Mouse (Mus musculus): Measurements from ENCODE around the gene Galnt18. TPM values are rescaled to one million over a fixed set of nuclear protein-coding genes. Genes with fewer than 3 reads are reported as not detected.

Galnt18 gene
- polyA plus RNA-seq, 1 experiment, result 4.9 TPM

DNA sequence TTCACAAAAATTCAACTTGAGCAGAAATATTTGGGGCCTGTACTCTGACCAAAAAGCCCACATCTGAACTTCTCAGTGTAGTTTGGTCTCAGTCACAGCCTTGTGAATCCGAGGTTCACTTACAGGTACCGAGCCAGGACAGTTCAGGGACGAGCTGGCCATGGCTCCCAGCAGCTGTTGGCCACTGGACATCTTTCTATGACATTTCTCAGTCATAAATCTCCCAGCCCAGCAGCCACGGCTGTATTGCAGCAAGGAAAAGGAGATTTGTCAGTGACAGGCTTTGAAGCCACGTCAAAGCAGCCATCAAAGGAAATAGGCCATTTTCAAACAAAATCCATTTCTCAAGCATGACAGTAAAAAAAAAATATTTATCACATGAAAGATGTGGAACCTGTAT, 154.0 kb downstream of the Galnt18 start:
- H3K27ac ChIP-seq (ENCODE audit: insufficient read depth, low read length), result no peak overlapping the region
- TF ChIP-seq POLR2A (IDR thresholded peaks at IDR 0.05; ENCODE audit: low read depth, low read length), result no peak
- no peaks in the 10 kb centered on the region for H3K4me1 ChIP-seq (ENCODE audit: control insufficient read depth, insufficient read depth, insufficient read length)
- no peaks in the 10 kb centered on the region for H3K36me3 ChIP-seq (ENCODE audit: control insufficient read depth, insufficient read depth, low read length)
- no peak overlapping the region for H3K4me3 ChIP-seq (ENCODE audit: extremely low read depth, insufficient read depth, insufficient read length)
- no peaks in the 10 kb centered on the region for H3K27me3 ChIP-seq (ENCODE audit: control insufficient read depth, insufficient read depth, low read length)
- DNase-seq (ENCODE audit: low read depth in 1 of 2, low spot score in 2 of 2), result no peak
- WGBS, result 77% methylated on average over 5 of the region's 5 CpGs

DNA sequence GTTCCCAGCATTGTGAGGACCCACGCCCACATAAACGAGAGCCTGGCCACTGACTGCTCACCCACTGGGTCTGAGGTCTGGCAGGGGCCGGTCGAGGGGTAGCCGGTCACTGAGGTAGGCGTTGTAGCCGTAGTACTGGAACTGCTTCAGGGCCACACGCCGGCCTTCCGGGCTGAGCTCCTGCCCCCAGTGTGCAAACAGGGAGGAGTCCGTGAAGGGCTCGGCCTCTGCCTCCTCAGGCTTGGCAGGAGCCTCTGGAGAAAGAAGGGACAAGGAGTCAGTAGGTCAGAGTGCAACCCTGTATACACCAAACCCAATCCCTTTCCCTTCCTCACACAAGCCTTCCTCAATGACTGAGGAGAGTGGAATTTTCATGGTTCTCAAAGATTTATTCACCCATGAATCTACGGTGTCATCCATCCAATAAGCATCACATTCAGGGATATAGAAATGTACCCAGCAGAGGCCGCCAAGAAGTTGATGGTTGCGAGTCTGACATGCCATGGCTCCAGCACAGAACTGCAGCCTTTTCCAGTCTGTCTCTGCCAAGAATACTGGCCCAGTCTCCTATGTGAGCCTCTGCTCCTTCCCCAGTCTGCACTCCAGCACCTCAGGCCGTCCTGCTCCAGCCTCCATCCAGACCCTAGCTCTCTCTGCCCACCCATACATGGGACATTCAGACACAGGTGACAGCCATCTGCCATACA, 163.4 kb downstream of the Galnt18 start:
- no peak for DNase-seq (ENCODE audit: low read depth in 1 of 2, low spot score in 2 of 2)
- Histone ChIP-seq H3K36me3 (ENCODE audit: control insufficient read depth, insufficient read depth, low read length) (no peaks in the 10 kb centered on the region), H3K27me3 (ENCODE audit: control insufficient read depth, insufficient read depth, low read length) (no peaks in the 10 kb centered on the region), H3K27ac (ENCODE audit: insufficient read depth, low read length) (no peak overlapping the region), H3K4me1 (ENCODE audit: control insufficient read depth, insufficient read depth, insufficient read length) (no peaks in the 10 kb centered on the region), H3K4me3 (ENCODE audit: extremely low read depth, insufficient read depth, insufficient read length) (no peak overlapping the region)
- 93% methylated on average over 16 of the region's 16 CpGs for WGBS
- TF ChIP-seq POLR2A (IDR thresholded peaks at IDR 0.05; ENCODE audit: low read depth, low read length) (no peak), CTCF (IDR thresholded peaks at IDR 0.05; ENCODE audit: extremely low read depth, insufficient read depth, insufficient read length, insufficient replicate concordance) (no peak)

DNA sequence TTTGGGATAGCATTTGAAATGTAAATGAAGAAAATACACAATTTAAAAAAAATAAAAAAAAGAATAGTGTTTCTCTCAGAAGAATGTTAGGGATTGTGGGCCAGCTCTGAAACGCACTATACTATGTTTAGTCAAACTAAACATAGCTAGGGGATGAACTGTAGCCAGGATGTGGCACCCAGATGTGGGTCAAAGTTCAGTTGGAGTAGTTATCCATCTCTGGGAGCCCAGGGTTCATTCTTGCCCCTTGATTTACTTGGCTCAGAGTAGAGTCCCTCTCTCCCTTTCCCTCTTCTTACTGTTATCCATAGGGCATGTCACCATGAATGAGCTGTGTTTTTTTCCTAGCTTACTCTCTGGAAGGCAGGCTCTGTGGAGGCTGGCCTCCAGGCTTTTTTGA, 165.3 kb downstream of the Galnt18 start:
- Histone ChIP-seq H3K27ac (ENCODE audit: insufficient read depth, low read length) (no peak overlapping the region), H3K36me3 (ENCODE audit: control insufficient read depth, insufficient read depth, low read length) (no peaks in the 10 kb centered on the region), H3K4me1 (ENCODE audit: control insufficient read depth, insufficient read depth, insufficient read length) (no peaks in the 10 kb centered on the region), H3K27me3 (ENCODE audit: control insufficient read depth, insufficient read depth, low read length) (no peaks in the 10 kb centered on the region), H3K4me3 (ENCODE audit: extremely low read depth, insufficient read depth, insufficient read length) (no peak overlapping the region)
- WGBS, result 85% methylated on average over 1 of the region's 1 CpGs
- TF ChIP-seq CTCF (IDR thresholded peaks at IDR 0.05; ENCODE audit: extremely low read depth, insufficient read depth, insufficient read length, insufficient replicate concordance) (no peak), POLR2A (IDR thresholded peaks at IDR 0.05; ENCODE audit: low read depth, low read length) (no peak)
- no peak for DNase-seq (ENCODE audit: low read depth in 1 of 2, low spot score in 2 of 2)

DNA sequence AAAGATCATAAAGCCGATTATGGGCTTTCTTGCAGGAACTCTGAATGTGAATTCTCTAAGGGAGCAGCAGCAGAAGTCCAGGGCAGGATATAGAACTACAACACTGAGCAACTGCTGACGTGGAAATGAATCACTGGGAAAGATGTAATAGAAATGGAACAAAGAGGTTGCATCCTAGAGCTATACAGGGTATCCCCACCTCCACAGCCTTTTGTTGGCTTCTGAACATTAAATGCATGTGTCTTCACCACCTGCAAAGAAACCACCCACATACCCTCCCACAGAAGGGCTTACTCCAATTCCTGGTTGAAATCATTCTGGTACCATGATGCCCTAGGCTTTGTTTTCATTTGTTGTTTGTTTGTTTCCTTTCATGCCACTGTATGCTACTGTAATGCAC, 172.3 kb downstream of the Galnt18 start:
- Histone ChIP-seq H3K4me1 (ENCODE audit: control insufficient read depth, insufficient read depth, insufficient read length) (no peaks in the 10 kb centered on the region), H3K27me3 (ENCODE audit: control insufficient read depth, insufficient read depth, low read length) (no peaks in the 10 kb centered on the region), H3K36me3 (ENCODE audit: control insufficient read depth, insufficient read depth, low read length) (no peaks in the 10 kb centered on the region), H3K27ac (ENCODE audit: insufficient read depth, low read length) (no peak overlapping the region), H3K4me3 (ENCODE audit: extremely low read depth, insufficient read depth, insufficient read length) (no peak overlapping the region)
- WGBS, result 81% methylated on average over 2 of the region's 2 CpGs
- no peak for DNase-seq (ENCODE audit: low read depth in 1 of 2, low spot score in 2 of 2)
- TF ChIP-seq CTCF (IDR thresholded peaks at IDR 0.05; ENCODE audit: extremely low read depth, insufficient read depth, insufficient read length, insufficient replicate concordance) (no peak), POLR2A (IDR thresholded peaks at IDR 0.05; ENCODE audit: low read depth, low read length) (no peak)

- H3K27ac ChIP-seq (ENCODE audit: insufficient read depth, low read length), result no peak overlapping the region
These were observed 173.7 kb downstream of the Galnt18 start for GRCm38 (mm10) chr7:111606091-111606490.

GRCm38 (mm10) chr7:111605663-111606062, 174.1 kb downstream of the Galnt18 start:
- H3K27ac ChIP-seq (ENCODE audit: insufficient read depth, low read length), result no peak overlapping the region
- no peaks in the 10 kb centered on the region for H3K4me1 ChIP-seq (ENCODE audit: control insufficient read depth, insufficient read depth, insufficient read length)
- H3K36me3 ChIP-seq (ENCODE audit: control insufficient read depth, insufficient read depth, low read length), result no peaks in the 10 kb centered on the region
- H3K27me3 ChIP-seq (ENCODE audit: control insufficient read depth, insufficient read depth, low read length), result no peaks in the 10 kb centered on the region
- DNase-seq (ENCODE audit: low read depth in 1 of 2, low spot score in 2 of 2), result no peak
- no peak overlapping the region for H3K4me3 ChIP-seq (ENCODE audit: extremely low read depth, insufficient read depth, insufficient read length)
- TF ChIP-seq CTCF (IDR thresholded peaks at IDR 0.05; ENCODE audit: extremely low read depth, insufficient read depth, insufficient read length, insufficient replicate concordance) (no peak), POLR2A (IDR thresholded peaks at IDR 0.05; ENCODE audit: low read depth, low read length) (no peak)

More at GRCm38 (mm10) chr7:111606091-111606490, 173.7 kb downstream of the Galnt18 start:
- no peaks in the 10 kb centered on the region for H3K27me3 ChIP-seq (ENCODE audit: control insufficient read depth, insufficient read depth, low read length)
- 85% methylated on average over 3 of the region's 3 CpGs for WGBS
- no peak for TF ChIP-seq CTCF (IDR thresholded peaks at IDR 0.05; ENCODE audit: extremely low read depth, insufficient read depth, insufficient read length, insufficient replicate concordance)
- TF ChIP-seq POLR2A (IDR thresholded peaks at IDR 0.05; ENCODE audit: low read depth, low read length), result no peak
- H3K4me1 ChIP-seq (ENCODE audit: control insufficient read depth, insufficient read depth, insufficient read length), result no peaks in the 10 kb centered on the region
- DNase-seq (ENCODE audit: low read depth in 1 of 2, low spot score in 2 of 2), result no peak
- no peaks in the 10 kb centered on the region for H3K36me3 ChIP-seq (ENCODE audit: control insufficient read depth, insufficient read depth, low read length)
- no peak overlapping the region for H3K4me3 ChIP-seq (ENCODE audit: extremely low read depth, insufficient read depth, insufficient read length)

- WGBS, result 80% methylated on average over 2 of the region's 2 CpGs
- Histone ChIP-seq H3K4me1 (ENCODE audit: control insufficient read depth, insufficient read depth, insufficient read length) (no peaks in the 10 kb centered on the region), H3K36me3 (ENCODE audit: control insufficient read depth, insufficient read depth, low read length) (no peaks in the 10 kb centered on the region), H3K27ac (ENCODE audit: insufficient read depth, low read length) (no peak overlapping the region), H3K4me3 (ENCODE audit: extremely low read depth, insufficient read depth, insufficient read length) (no peak overlapping the region), H3K27me3 (ENCODE audit: control insufficient read depth, insufficient read depth, low read length) (no peaks in the 10 kb centered on the region)
- DNase-seq (ENCODE audit: low read depth in 1 of 2, low spot score in 2 of 2), result no peak
- TF ChIP-seq POLR2A (IDR thresholded peaks at IDR 0.05; ENCODE audit: low read depth, low read length) (no peak), CTCF (IDR thresholded peaks at IDR 0.05; ENCODE audit: extremely low read depth, insufficient read depth, insufficient read length, insufficient replicate concordance) (no peak)
These were observed 175.1 kb downstream of the Galnt18 start for GRCm38 (mm10) chr7:111604578-111605208.

Measured in spleen, adult 2 months (tissue).